Mouse (Mus musculus) lung, embryonic 16.5 days (tissue): Measurements from ENCODE around the gene Aplf. TPM values are rescaled to one million over a fixed set of nuclear protein-coding genes. Genes with fewer than 3 reads are reported as not detected.

Experiments used
- ATAC-seq: fragments of 200-750 bp; cut with Nextera tagmentation; 2 replicates; pipeline ENCODE4 v1.8.0; 2017; ENCODE audit warnings: low read depth, mild to moderate bottlenecking, moderate library complexity
- H3K27ac ChIP-seq: fragments of 300-500 bp; sonication (generic); 2 replicates; pipeline ENCODE4 v1.5.1; 2014; ENCODE audit warnings: mild to moderate bottlenecking, control low read depth, low read length
- H3K27me3 ChIP-seq: fragments of 300-500 bp; sonication (generic); 2 replicates; pipeline ENCODE4 v1.6.1; 2014; ENCODE audit warnings: low read depth, low read length, mixed read lengths; ENCODE audit not compliant: control insufficient read depth, insufficient read depth
- H3K36me3 ChIP-seq: fragments of 300-500 bp; sonication (generic); 2 replicates; pipeline ENCODE4 v1.6.1; 2014; ENCODE audit warnings: low read length; ENCODE audit not compliant: control insufficient read depth, insufficient read depth
- H3K4me1 ChIP-seq: fragments of 300-500 bp; sonication (generic); replicated peaks from 2 replicates; pipeline ENCODE4 v1.6.1; 2014; ENCODE audit warnings: low read length, mixed read lengths; ENCODE audit not compliant: control insufficient read depth, insufficient read depth
- H3K4me2 ChIP-seq: fragments of 300-500 bp; sonication (generic); 2 replicates; pipeline ENCODE4 v1.6.1; 2014; ENCODE audit warnings: low read depth, low read length, control low read depth
- H3K4me3 ChIP-seq: fragments of 300-500 bp; sonication (generic); 2 replicates; pipeline ENCODE4 v1.5.1; 2014; ENCODE audit warnings: mild to moderate bottlenecking, low read length, control low read depth
- H3K9ac ChIP-seq: fragments of 300-500 bp; sonication (generic); 2 replicates; pipeline ENCODE4 v1.6.1; 2014; ENCODE audit warnings: low read length, control low read depth
- H3K9me3 ChIP-seq: fragments of 300-500 bp; sonication (generic); 2 replicates; pipeline ENCODE4 v1.6.1; 2016; ENCODE audit warnings: low read length; ENCODE audit not compliant: control insufficient read depth
- WGBS: fragments of 180-500 bp; shearing (Covaris S2); extraction: QIAGEN DNeasy Blood & Tissue Kit; methylation state at CpG from one replicate; pipeline ENCODE4 v1.1.7; 2014; 5-methylcytosine and 5-hydroxymethylcytosine counted together
- polyA plus RNA-seq: library from polyadenylated mRNA; unstranded; fragments of >200 nt; fragmentation: Nextera tagmentation; extraction: Ambion mirVana; gene quantifications from 2 replicates; pipeline ENCODE4 v1.2.1, GENCODE M21; 2015

Gene Aplf
- 13.5 and 14.3 TPM in 2 replicates for polyA plus RNA-seq

DNA sequence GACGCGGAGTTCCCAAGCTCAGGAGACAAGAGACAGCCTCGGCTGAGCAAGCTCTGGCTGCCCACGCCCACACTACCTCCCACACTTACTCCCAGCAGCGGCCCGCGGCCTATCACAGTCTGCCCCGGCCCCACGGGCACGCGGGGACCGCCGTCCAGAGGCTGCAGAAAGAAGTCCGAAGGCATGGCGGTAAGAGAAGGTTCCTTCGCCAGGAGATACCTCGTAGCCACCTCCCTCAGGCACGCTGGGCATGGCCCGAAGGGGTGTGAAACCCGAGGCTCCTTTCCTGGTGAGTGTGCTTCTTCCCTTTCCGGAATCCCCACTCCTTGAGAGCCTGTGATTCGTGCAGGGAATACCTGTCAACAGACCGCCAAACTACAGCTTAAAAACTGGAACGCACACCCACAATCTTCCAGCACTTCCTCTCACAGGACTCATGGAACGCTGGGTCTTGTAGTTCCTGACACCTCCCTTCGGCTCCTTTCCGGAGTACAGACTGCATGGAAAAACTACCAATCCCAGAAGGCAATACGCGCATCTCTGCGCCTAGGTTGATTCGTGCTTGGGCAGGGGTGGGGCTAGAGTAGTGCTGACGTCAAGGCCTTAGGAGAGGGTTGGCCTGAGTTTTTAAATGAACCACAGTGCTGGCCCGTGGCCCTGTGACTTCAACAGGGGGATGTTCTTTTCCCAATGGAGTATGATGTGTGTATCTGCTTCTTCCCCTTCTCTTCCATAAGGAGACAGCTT, at the start of gene Aplf:
Aplf (minus strand) TSS at position 423 of the 747 bp plus-strand sequence.
- peak within 1 kb of the TSS; percentile 76 for H3K9ac ChIP-seq
- ATAC-seq, result peak; percentile 100
- no peaks in the 10 kb centered on the region for H3K27me3 ChIP-seq
- WGBS, result 0% methylated on average over 33 of the region's 33 CpGs
- peaks cover 8% of the 10 kb centered on the region for H3K4me1 ChIP-seq
- H3K4me2 ChIP-seq, result peak within 1 kb of the TSS; percentile 81
- H3K27ac ChIP-seq, result peak within 1 kb of the TSS; percentile 48; the same call in 1 of the 2 replicates
- H3K4me3 ChIP-seq, result peak within 1 kb of the TSS; percentile 77
- H3K36me3 ChIP-seq, result no peaks in the 10 kb centered on the region
- H3K9me3 ChIP-seq, result no peaks in the 10 kb centered on the region

GRCm38 (mm10) chr6:87714091-87714490, 42.1 kb upstream of the Aplf start:
- WGBS, result 71% methylated on average over 4 of the region's 4 CpGs
- H3K9me3 ChIP-seq, result no peaks in the 10 kb centered on the region
- H3K4me3 ChIP-seq, result no peak overlapping the region
- no peaks in the 10 kb centered on the region for H3K27me3 ChIP-seq
- no peaks in the 10 kb centered on the region for H3K36me3 ChIP-seq
- H3K9ac ChIP-seq, result no peak overlapping the region
- ATAC-seq, result no peak
- no peak overlapping the region for H3K4me2 ChIP-seq
- no peaks in the 10 kb centered on the region for H3K4me1 ChIP-seq
- H3K27ac ChIP-seq, result no peak overlapping the region

DNA sequence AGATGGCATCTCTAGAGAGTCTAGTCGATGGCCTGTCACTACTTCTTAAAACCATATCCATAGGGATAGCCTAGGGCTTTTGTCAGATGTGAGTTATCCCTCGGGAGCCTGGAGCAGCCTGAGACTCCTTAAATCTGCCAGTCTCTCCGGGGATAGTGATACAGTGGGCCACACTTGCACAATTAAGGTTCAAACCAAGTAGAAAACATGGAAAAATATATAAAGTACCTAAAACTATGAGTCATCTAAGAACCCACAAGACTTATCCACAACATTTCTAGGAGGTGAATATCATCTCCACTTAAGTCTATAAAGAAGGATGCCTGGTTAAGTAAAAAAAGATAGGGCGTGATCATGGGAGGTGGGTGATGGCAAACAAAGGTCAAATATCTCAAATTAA, 40.3 kb upstream of the Aplf start:
- Histone ChIP-seq H3K27me3 (no peaks in the 10 kb centered on the region), H3K36me3 (no peaks in the 10 kb centered on the region), H3K9ac (no peak overlapping the region), H3K4me3 (no peak overlapping the region), H3K27ac (no peak overlapping the region), H3K4me2 (no peak overlapping the region), H3K9me3 (no peaks in the 10 kb centered on the region), H3K4me1 (no peaks in the 10 kb centered on the region)
- WGBS, result 80% methylated on average over 4 of the region's 4 CpGs
- ATAC-seq, result no peak

- Histone ChIP-seq H3K9ac (no peak overlapping the region), H3K4me1 (no peaks in the 10 kb centered on the region), H3K4me2 (no peak overlapping the region), H3K36me3 (no peaks in the 10 kb centered on the region), H3K27me3 (no peaks in the 10 kb centered on the region), H3K27ac (no peak overlapping the region), H3K9me3 (no peaks in the 10 kb centered on the region), H3K4me3 (no peak overlapping the region)
- 42% methylated on average over 3 of the region's 3 CpGs for WGBS
- ATAC-seq, result no peak
These were observed 34.3 kb upstream of the Aplf start for GRCm38 (mm10) chr6:87706246-87706645.

DNA sequence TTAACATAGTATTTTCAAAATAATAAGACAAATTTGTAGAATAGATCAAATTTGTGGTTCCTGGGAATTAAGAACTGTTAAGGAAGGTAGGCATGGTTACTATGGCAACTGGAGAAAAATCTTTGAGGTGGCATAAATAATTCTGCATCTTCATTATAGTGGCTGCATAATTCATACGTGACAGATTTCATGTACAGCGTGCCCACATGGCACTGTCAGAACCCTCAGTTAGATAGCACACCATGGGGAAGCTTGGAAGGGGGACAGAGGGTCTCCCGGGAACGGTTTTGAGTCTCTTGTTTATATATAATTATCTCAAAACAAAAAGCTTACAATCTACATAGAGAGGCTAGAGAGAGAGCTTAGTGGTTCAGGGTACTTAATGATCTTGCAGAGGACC, 24.6 kb upstream of the Aplf start:
- Histone ChIP-seq H3K9me3 (no peaks in the 10 kb centered on the region), H3K4me3 (no peak overlapping the region), H3K4me1 (no peaks in the 10 kb centered on the region), H3K36me3 (no peaks in the 10 kb centered on the region), H3K4me2 (no peak overlapping the region), H3K27ac (no peak overlapping the region), H3K27me3 (no peaks in the 10 kb centered on the region), H3K9ac (no peak overlapping the region)
- 86% methylated on average over 4 of the region's 4 CpGs for WGBS
- no peak for ATAC-seq

DNA sequence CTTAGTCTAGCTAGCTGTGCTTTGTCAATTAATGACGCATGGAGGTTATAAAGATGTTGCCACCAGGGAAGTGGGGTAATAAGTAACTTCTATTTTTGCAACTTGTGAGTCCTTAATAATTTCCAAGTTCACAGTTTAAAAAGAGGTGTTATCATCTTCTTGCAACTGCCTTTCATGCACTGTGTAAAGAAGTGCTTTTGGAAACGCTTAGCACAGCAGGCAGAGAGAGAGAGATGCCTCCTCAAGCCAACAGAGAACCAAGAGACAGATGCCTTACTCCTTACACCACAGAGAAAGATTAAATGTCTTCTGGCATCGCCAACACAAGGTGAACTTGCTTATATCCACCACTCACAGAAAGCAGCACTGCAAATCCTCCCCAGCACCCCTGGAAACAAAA, 24.0 kb upstream of the Aplf start:
- no peak for ATAC-seq
- H3K36me3 ChIP-seq, result no peaks in the 10 kb centered on the region
- no peak overlapping the region for H3K4me3 ChIP-seq
- H3K4me2 ChIP-seq, result no peak overlapping the region
- H3K4me1 ChIP-seq, result no peaks in the 10 kb centered on the region
- no peak overlapping the region for H3K9ac ChIP-seq
- 70% methylated on average over 3 of the region's 3 CpGs for WGBS
- H3K27ac ChIP-seq, result no peak overlapping the region
- no peaks in the 10 kb centered on the region for H3K27me3 ChIP-seq
- H3K9me3 ChIP-seq, result no peaks in the 10 kb centered on the region

- Histone ChIP-seq H3K36me3 (no peaks in the 10 kb centered on the region), H3K4me3 (no peak overlapping the region), H3K27me3 (no peaks in the 10 kb centered on the region), H3K9me3 (no peaks in the 10 kb centered on the region), H3K4me1 (no peaks in the 10 kb centered on the region), H3K4me2 (no peak overlapping the region), H3K9ac (no peak overlapping the region), H3K27ac (no peak overlapping the region)
- WGBS, result 64% methylated on average over 3 of the region's 3 CpGs
- ATAC-seq, result no peak
These were observed 8.4 kb upstream of the Aplf start for GRCm38 (mm10) chr6:87680418-87680817.

DNA sequence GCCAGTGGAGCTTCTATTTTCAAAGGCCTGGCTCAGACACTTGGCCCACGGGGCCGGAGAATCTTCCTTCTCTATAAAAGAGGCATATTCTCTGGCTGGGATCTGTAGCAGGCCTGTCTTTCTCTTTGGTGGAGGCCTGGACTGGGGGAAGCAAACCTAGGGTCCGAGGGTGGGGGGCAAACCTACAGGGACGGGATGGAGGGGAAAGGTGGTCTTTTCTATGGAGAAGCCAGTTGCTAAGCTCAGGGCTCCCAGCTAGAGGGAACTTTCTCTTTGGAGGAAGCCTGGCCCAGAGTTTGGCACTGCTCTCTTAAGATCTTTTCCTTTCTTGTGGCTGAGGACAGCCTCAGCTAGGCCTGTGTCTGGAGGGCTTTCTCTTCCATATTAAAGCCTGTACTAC, 668 bp upstream of the Aplf start:
- peak overlapping the region; percentile 33 for H3K4me3 ChIP-seq
- ATAC-seq, result 0 out of 2 replicates have a peak, but pooled peaks have one; percentile 0
- peak overlapping the region; percentile 59 for H3K4me2 ChIP-seq
- peak overlapping the region; percentile 49 for H3K9ac ChIP-seq
- H3K36me3 ChIP-seq, result no peaks in the 10 kb centered on the region
- H3K27me3 ChIP-seq, result no peaks in the 10 kb centered on the region
- 45% methylated on average over 4 of the region's 4 CpGs for WGBS
- no peaks in the 10 kb centered on the region for H3K9me3 ChIP-seq
- peaks cover 8% of the 10 kb centered on the region for H3K4me1 ChIP-seq
- no peak overlapping the region for H3K27ac ChIP-seq

DNA sequence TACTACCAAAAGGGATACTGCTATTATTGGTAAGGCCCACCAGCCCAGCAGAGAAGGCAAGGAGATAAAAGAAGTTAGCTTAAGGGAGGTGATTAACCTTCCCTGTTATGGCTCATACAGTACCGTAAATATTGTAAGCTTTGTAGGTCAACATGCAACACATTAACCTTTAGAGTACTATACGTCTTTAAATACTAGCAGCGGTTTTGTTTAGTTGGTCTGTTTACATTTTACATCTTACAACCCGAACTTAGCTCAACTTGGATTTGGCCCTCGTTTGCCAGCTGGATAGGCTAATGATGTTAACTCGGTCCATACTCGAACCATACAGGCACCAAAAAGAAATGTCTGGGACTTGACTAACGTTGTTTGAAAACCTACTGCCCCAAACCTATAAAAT, 640 bp downstream of the Aplf start:
- ATAC-seq, result no peak

More for the DNA sequence above, 640 bp downstream of the Aplf start:
- Histone ChIP-seq H3K27ac (no peak overlapping the region), H3K36me3 (no peaks in the 10 kb centered on the region), H3K4me2 (peak overlapping the region; percentile 81), H3K9ac (peak overlapping the region; percentile 76), H3K4me3 (peak overlapping the region; percentile 77), H3K9me3 (no peaks in the 10 kb centered on the region), H3K27me3 (no peaks in the 10 kb centered on the region), H3K4me1 (peaks cover 8% of the 10 kb centered on the region)
- WGBS, result 3% methylated on average over 8 of the region's 8 CpGs
